Mouse (Mus musculus): ENCODE data around the gene Sema3f. TPM values are rescaled to one million over a fixed set of nuclear protein-coding genes. Genes with fewer than 3 reads are reported as not detected.
A peak's percentile ranks its signal among the peaks of the same experiment; 100 is the strongest.

Gene Sema3f
- polyA plus RNA-seq, 1 experiment: 31.8 TPM

DNA sequence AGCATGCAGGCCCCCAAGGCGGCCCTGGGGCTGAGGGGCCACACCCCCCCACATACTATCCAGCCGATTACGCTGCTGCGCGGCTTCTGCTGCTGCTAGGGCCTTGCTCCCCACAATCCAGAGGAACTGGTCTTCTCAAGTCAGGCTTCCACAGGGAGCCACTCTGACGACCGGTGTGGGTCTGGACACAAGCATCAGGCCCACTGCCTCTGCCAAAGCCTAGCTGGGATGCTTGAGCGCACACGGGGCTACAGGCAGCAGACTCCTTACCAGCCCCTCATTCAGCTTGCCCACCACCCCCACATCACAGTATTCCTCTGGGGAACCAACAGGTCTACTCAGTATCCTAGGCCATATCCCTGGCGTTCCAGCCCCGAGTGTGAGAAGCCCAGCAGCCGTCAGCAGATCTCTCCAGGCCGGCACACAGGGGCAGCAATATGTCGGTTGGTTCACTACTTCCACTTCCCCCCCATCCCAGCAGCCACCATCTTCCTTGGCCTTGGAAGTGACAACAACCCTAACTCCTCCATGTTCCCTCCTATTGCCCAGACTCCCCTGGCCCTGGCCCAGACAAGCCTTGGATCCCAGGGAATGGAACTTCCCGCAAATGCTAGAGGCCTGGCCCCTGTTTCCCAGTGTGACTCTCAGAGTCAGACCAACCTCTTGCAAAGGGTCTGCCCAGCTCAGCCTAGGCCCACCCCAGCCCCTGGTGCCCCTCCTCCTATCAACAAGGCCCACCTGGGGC lies 76.4 kb downstream of the Sema3f start:
- Histone ChIP-seq H3K4me1 (ENCODE audit: control insufficient read depth, insufficient read depth, low read length) (peaks cover 14% of the 10 kb centered on the region), H3K27me3 (ENCODE audit: control insufficient read depth, insufficient read depth, low read length) (no peaks in the 10 kb centered on the region)
- WGBS: 4% methylated on average over 15 of the region's 15 CpGs

DNA sequence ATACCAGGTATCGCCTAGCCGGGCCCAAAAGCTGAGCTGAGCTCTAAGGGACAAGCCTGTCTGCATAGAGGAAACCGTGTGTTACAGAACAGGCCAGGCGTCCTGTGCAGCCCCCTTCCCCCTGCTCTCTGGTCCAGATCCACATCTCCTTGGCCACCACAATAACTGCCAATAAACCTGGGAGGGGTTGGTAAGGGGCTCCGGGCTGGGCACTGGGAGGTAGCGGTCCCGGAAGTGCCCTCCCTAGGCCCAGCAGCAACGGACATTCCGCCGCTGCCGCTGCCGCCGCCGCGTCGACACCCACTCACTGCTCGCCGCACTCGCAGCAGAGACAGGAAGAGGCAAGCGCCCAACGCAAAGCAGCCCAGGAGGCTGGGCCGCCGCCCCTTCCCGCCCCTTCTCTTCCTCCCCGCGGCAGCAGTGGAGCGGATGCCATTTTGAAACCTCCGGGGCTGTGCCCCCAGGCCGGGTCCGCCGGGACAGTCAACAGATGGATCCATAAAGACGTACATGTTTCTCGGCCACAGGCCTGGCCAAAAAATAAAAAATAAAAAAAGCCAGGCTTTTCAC lies 77.1 kb downstream of the Sema3f start:
- Histone ChIP-seq H3K4me1 (ENCODE audit: control insufficient read depth, insufficient read depth, low read length) (peaks cover 20% of the 10 kb centered on the region), H3K27ac (ENCODE audit: insufficient read depth, low read length) (peak overlapping the region; percentile 41), H3K27me3 (ENCODE audit: control insufficient read depth, insufficient read depth, low read length) (no peaks in the 10 kb centered on the region), H3K4me3 (replicated peaks; ENCODE audit: insufficient read depth, low read depth, low read length) (peak overlapping the region; percentile 87)
- peak in 1 of 2 experiments; percentile 59 for DNase-seq
- TF ChIP-seq CTCF (IDR thresholded peaks at IDR 0.05; ENCODE audit: borderline replicate concordance, insufficient read depth, low read depth, low read length): no peak
- 0 out of 2 replicates have a peak, but pooled peaks have one; percentile 28 for TF ChIP-seq POLR2A (IDR thresholded peaks at IDR 0.05; ENCODE audit: borderline replicate concordance, insufficient read depth, low read length)
- WGBS: 4% methylated on average over 33 of the region's 33 CpGs

More for the DNA sequence above, 76.4 kb downstream of the Sema3f start:
- peak in 1 of 2 experiments; percentile 62 for DNase-seq
- TF ChIP-seq CTCF (IDR thresholded peaks at IDR 0.05; ENCODE audit: borderline replicate concordance, insufficient read depth, low read depth, low read length) (no peak), POLR2A (IDR thresholded peaks at IDR 0.05; ENCODE audit: borderline replicate concordance, insufficient read depth, low read length) (no peak)
- Histone ChIP-seq H3K4me3 (replicated peaks; ENCODE audit: insufficient read depth, low read depth, low read length) (peak overlapping the region; percentile 87), H3K27ac (ENCODE audit: insufficient read depth, low read length) (peak overlapping the region; percentile 41)

DNA sequence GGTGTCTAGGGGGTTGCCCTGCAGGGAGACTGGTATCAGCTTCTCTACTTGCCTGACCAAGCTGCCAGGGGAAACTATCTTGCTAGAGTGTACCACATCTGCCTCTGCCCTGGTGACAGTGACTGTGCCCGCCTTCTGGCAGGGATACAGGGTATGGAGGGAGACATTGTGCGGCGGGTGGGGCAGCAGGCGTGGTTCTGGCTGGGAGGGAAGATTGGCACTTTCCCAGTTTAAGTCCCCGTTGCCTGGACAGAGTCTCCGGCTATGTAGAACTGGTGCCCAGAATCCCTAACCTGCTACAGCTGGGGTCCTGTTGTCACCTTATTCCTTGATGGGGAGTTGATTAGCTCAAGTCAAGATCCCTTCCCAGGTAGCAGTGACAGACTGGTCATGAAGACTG lies 77.8 kb downstream of the Sema3f start:
- WGBS: 19% methylated on average over 6 of the region's 6 CpGs
- Histone ChIP-seq H3K4me3 (replicated peaks; ENCODE audit: insufficient read depth, low read depth, low read length) (peak overlapping the region; percentile 87), H3K4me1 (ENCODE audit: control insufficient read depth, insufficient read depth, low read length) (peaks cover 25% of the 10 kb centered on the region), H3K27ac (ENCODE audit: insufficient read depth, low read length) (peak overlapping the region; percentile 41), H3K27me3 (ENCODE audit: control insufficient read depth, insufficient read depth, low read length) (no peaks in the 10 kb centered on the region)
- DNase-seq: peak in 1 of 2 experiments; percentile 44
- no peak for TF ChIP-seq POLR2A (IDR thresholded peaks at IDR 0.05; ENCODE audit: borderline replicate concordance, insufficient read depth, low read length)
- no peak for TF ChIP-seq CTCF (IDR thresholded peaks at IDR 0.05; ENCODE audit: borderline replicate concordance, insufficient read depth, low read depth, low read length)

DNA sequence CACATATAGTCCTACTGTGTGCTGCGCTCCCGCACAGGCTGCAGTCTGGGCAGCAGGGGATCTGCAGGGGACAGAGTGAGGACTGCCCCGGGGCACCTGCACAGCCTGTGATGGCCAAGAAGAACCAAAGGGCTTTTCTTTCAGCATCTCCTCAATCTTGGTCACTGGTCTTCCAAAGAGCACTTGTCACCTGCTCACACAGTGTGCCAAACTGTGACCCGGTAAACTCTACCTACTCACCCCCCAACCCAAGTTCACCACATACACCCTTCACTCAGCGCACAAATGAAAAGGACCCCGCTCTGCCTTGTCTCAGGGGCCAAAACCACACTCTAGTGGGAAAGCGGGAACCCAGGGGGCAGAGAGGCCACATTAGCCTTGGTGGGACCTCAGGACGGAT lies 78.4 kb downstream of the Sema3f start:
- no peak overlapping the region for H3K4me3 ChIP-seq (replicated peaks; ENCODE audit: insufficient read depth, low read depth, low read length)
- no peak overlapping the region for H3K27ac ChIP-seq (ENCODE audit: insufficient read depth, low read length)
- TF ChIP-seq CTCF (IDR thresholded peaks at IDR 0.05; ENCODE audit: borderline replicate concordance, insufficient read depth, low read depth, low read length) (no peak), POLR2A (IDR thresholded peaks at IDR 0.05; ENCODE audit: borderline replicate concordance, insufficient read depth, low read length) (no peak)
- 80% methylated on average over 8 of the region's 8 CpGs for WGBS
- H3K27me3 ChIP-seq (ENCODE audit: control insufficient read depth, insufficient read depth, low read length): no peaks in the 10 kb centered on the region
- no peak for DNase-seq
- H3K4me1 ChIP-seq (ENCODE audit: control insufficient read depth, insufficient read depth, low read length): peaks cover 31% of the 10 kb centered on the region

Other genes starting within 250 kb of the Sema3f start
- 44.3 and 44.6 TPM in 2 replicates for gene Tmem115, start 176.5 kb downstream of the Sema3f start, polyA plus RNA-seq (2012; rRNA removed)
- gene Cyb561d2, start 168.3 kb downstream of the Sema3f start, polyA plus RNA-seq (2012; rRNA removed): 21.2 and 21.5 TPM in 2 replicates
- gene Nprl2, start 168.2 kb downstream of the Sema3f start, polyA plus RNA-seq (2012; rRNA removed): 64.1 and 70.7 TPM in 2 replicates
- 1.6 and 2.3 TPM in 2 replicates for gene Zmynd10, start 163.2 kb downstream of the Sema3f start, polyA plus RNA-seq (2012; rRNA removed)
- gene Rassf1, start 158.9 kb downstream of the Sema3f start, polyA plus RNA-seq (2012; rRNA removed): 30.3 and 32.3 TPM in 2 replicates
- 123 and 127 TPM in 2 replicates for gene Tusc2, start 147.2 kb downstream of the Sema3f start, polyA plus RNA-seq (2012; rRNA removed)
- 10.8 and 11.9 TPM in 2 replicates for gene Hyal2, start 142.5 kb downstream of the Sema3f start, polyA plus RNA-seq (2012; rRNA removed)
- 5.7 and 6.8 TPM in 2 replicates for gene Hyal1, start 133.5 kb downstream of the Sema3f start, polyA plus RNA-seq (2012; rRNA removed)
- gene Naa80, start 131.6 kb downstream of the Sema3f start, polyA plus RNA-seq (2012; rRNA removed): 19.5 and 21.6 TPM in 2 replicates
- gene Hyal3, start 129.7 kb downstream of the Sema3f start, polyA plus RNA-seq (2012; rRNA removed): 1.1 TPM in 2 replicates
- gene Ifrd2, start 122.8 kb downstream of the Sema3f start, polyA plus RNA-seq (2012; rRNA removed): 20.2 and 23.4 TPM in 2 replicates
- 3.9 and 6.4 TPM in 2 replicates for gene Sema3b, start 101.2 kb downstream of the Sema3f start, polyA plus RNA-seq (2012; rRNA removed)
- gene Gnai2, start 75.1 kb downstream of the Sema3f start, polyA plus RNA-seq (2012; rRNA removed): 273 and 301 TPM in 2 replicates
- gene Slc38a3, start 40.9 kb downstream of the Sema3f start, polyA plus RNA-seq (2012; rRNA removed): 145 and 152 TPM in 2 replicates
- gene Gnat1, start 30.8 kb downstream of the Sema3f start, polyA plus RNA-seq (2012; rRNA removed): 0.15 and 0.36 TPM in 2 replicates
- 126 and 129 TPM in 2 replicates for gene Rbm5, start 60.5 kb upstream of the Sema3f start, polyA plus RNA-seq (2012; rRNA removed)
- 64.5 and 66.4 TPM in 2 replicates for gene Rbm6, start 162.8 kb upstream of the Sema3f start, polyA plus RNA-seq (2012; rRNA removed)
- 32.4 and 34.4 TPM in 2 replicates for gene Mon1a, start 177.7 kb upstream of the Sema3f start, polyA plus RNA-seq (2012; rRNA removed)
- gene Mst1r, start 196.4 kb upstream of the Sema3f start, polyA plus RNA-seq (2012; rRNA removed): 0.71 and 1.0 TPM in 2 replicates
- not detected in 2 replicates for gene Actl11, start 218.0 kb upstream of the Sema3f start, polyA plus RNA-seq (2012; rRNA removed)
- 20.2 and 25.1 TPM in 2 replicates for gene Camkv, start 225.2 kb upstream of the Sema3f start, polyA plus RNA-seq (2012; rRNA removed)
- 1.5 and 2.2 TPM in 2 replicates for gene Traip, start 239.7 kb upstream of the Sema3f start, polyA plus RNA-seq (2012; rRNA removed)